Mouse (Mus musculus) cerebral cortex, adult 2 months (tissue): ENCODE results near the gene Fbf1.

Experiments
- WGBS: fragments of 180-500 bp; shearing (Covaris S2); methylation state at CpG from one replicate; pipeline ENCODE4 v1.1.7; 2018; 5-methylcytosine and 5-hydroxymethylcytosine counted together

Gene Fbf1

GRCm38 (mm10) chr11:116133497-116133896 is 34.5 kb downstream of the Fbf1 start:
- WGBS = 62% methylated on average over 5 of the region's 5 CpGs

- 80% methylated on average over 16 of the region's 16 CpGs for WGBS
Observed at GRCm38 (mm10) chr11:116132366-116133333, 35.3 kb downstream of the Fbf1 start.

- WGBS = 77% methylated on average over 15 of the region's 15 CpGs
Observed at GRCm38 (mm10) chr11:116131349-116132170, 36.4 kb downstream of the Fbf1 start.

- 1% methylated on average over 69 of the region's 69 CpGs for WGBS
Observed at GRCm38 (mm10) chr11:116130488-116131205, 37.3 kb downstream of the Fbf1 start, which contains the start of gene Trim65. Gene Trim65 (minus strand): TSS chr11:116131128.

- 25% methylated on average over 8 of the region's 8 CpGs for WGBS
Observed at GRCm38 (mm10) chr11:116129993-116130487, 37.9 kb downstream of the Fbf1 start.

GRCm38 (mm10) chr11:116129091-116129790 is 38.7 kb downstream of the Fbf1 start:
- WGBS = 87% methylated on average over 9 of the region's 9 CpGs

- 75% methylated on average over 9 of the region's 9 CpGs for WGBS
Observed at GRCm38 (mm10) chr11:116127986-116128385, 40.0 kb downstream of the Fbf1 start.

GRCm38 (mm10) chr11:116127156-116127980 is 40.6 kb downstream of the Fbf1 start, which contains the start of gene Trim47:
Gene Trim47 (minus strand): TSS chr11:116127210.
- WGBS = 52% methylated on average over 23 of the region's 23 CpGs

- 96% methylated on average over 15 of the region's 15 CpGs for WGBS
Observed at GRCm38 (mm10) chr11:116126261-116126660, 41.7 kb downstream of the Fbf1 start.

GRCm38 (mm10) chr11:116121731-116122245 is 46.2 kb downstream of the Fbf1 start:
- WGBS = 79% methylated on average over 8 of the region's 8 CpGs

GRCm38 (mm10) chr11:116117241-116117640 is 50.7 kb downstream of the Fbf1 start:
- 86% methylated on average over 12 of the region's 12 CpGs for WGBS

- 84% methylated on average over 19 of the region's 19 CpGs for WGBS
Observed at GRCm38 (mm10) chr11:116111611-116112203, 56.3 kb downstream of the Fbf1 start.

- WGBS = 84% methylated on average over 4 of the region's 4 CpGs
Observed at GRCm38 (mm10) chr11:116111067-116111466, 56.9 kb downstream of the Fbf1 start.

GRCm38 (mm10) chr11:116110540-116110939 is 57.4 kb downstream of the Fbf1 start:
- WGBS = 41% methylated on average over 10 of the region's 10 CpGs

- 2% methylated on average over 35 of the region's 35 CpGs for WGBS
Observed at GRCm38 (mm10) chr11:116110131-116110530, 57.8 kb downstream of the Fbf1 start.

GRCm38 (mm10) chr11:116109441-116110081 is 58.4 kb downstream of the Fbf1 start:
- 2% methylated on average over 65 of the region's 70 CpGs for WGBS

- WGBS = 9% methylated on average over 23 of the region's 23 CpGs
Observed at GRCm38 (mm10) chr11:116108464-116109137, 59.4 kb downstream of the Fbf1 start.

- WGBS = 38% methylated on average over 19 of the region's 19 CpGs
Observed at GRCm38 (mm10) chr11:116107777-116108285, 60.1 kb downstream of the Fbf1 start.
